Mouse (Mus musculus) thymus, adult 2 months (tissue): ENCODE measurements around the gene B3galt6. TPM values are rescaled to one million over a fixed set of nuclear protein-coding genes. Genes with fewer than 3 reads are reported as not detected.

Source experiments
- DNase-seq: peaks from one replicate; pipeline ENCODE4 v3.0.0; 2021
- H3K27ac ChIP-seq: fragments of 200-500 bp; 2 replicates; pipeline ENCODE4 v1.5.1; 2012; ENCODE audit warnings: low read length, control low read depth; ENCODE audit not compliant: control insufficient read depth, insufficient read depth
- H3K27me3 ChIP-seq: fragments of 200-500 bp; 2 replicates; pipeline ENCODE4 v1.6.1; 2012; ENCODE audit warnings: mild to moderate bottlenecking, low read length, moderate library complexity, mixed read lengths; ENCODE audit not compliant: control insufficient read depth, insufficient read depth
- H3K36me3 ChIP-seq: fragments of 200-500 bp; 2 replicates; pipeline ENCODE4 v1.6.1; 2012; ENCODE audit warnings: mild to moderate bottlenecking, low read length, moderate library complexity; ENCODE audit not compliant: control insufficient read depth, insufficient read depth
- H3K4me1 ChIP-seq: fragments of 200-500 bp; replicated peaks from 2 replicates; pipeline ENCODE4 v1.6.1; 2012; ENCODE audit warnings: low read length; ENCODE audit not compliant: control insufficient read depth, insufficient read depth
- H3K4me3 ChIP-seq: fragments of 200-500 bp; 2 replicates; pipeline ENCODE4 v1.5.1; 2012; ENCODE audit warnings: mild to moderate bottlenecking, low read length, control low read depth, moderate library complexity; ENCODE audit not compliant: control insufficient read depth, insufficient read depth
- CTCF ChIP-seq: fragments of 200-500 bp; IDR thresholded peaks from 2 replicates; pipeline ENCODE4 v1.5.1; 2012; ENCODE audit warnings: mild to moderate bottlenecking, control low read depth, low read length, moderate library complexity, borderline replicate concordance; ENCODE audit not compliant: control insufficient read depth, poor library complexity, insufficient read depth; ENCODE audit errors: extremely low read depth
- POLR2A ChIP-seq: fragments of 200-500 bp; IDR thresholded peaks from 2 replicates; pipeline ENCODE4 v1.6.1; 2012; ENCODE audit warnings: mild to moderate bottlenecking, low read length, control low read depth, moderate library complexity; ENCODE audit not compliant: control insufficient read depth, poor library complexity, insufficient read depth; ENCODE audit errors: extremely low read depth
- WGBS: fragments of 180-500 bp; shearing (Covaris S2); methylation state at CpG from one replicate; pipeline ENCODE4 v1.1.7; 2018; 5-methylcytosine and 5-hydroxymethylcytosine counted together
- polyA plus RNA-seq: library from polyadenylated mRNA; depleted of rRNA; stranded (reverse); fragments of >200 nt; gene quantifications from 2 replicates; pipeline ENCODE4 v1.2.3, GENCODE M21; 2012

The B3galt6 gene
- polyA plus RNA-seq, 1 experiment = 9.5 TPM

DNA sequence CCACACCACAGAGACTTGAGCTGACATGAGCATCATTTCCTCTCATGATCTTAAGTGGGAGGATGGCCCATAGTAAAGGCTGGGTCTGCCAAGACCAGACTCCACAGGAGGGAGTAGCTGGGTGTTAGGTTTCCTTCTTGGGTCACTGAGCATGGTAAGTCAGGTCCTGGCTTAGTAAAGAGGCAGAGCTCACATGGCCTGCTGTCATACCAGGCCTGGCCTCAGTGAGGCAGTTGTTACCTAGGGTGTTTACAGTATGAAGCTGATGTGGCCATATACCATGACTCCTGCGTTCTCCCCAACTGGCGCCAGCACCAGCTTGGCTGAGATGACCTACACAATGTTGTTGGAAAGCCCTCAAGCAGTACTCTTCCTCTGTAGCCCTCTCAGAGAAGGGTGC, 19.2 kb downstream of the B3galt6 start:
- H3K4me1 ChIP-seq = no peaks in the 10 kb centered on the region
- H3K4me3 ChIP-seq = no peak overlapping the region
- DNase-seq = no peak
- WGBS = 89% methylated on average over 2 of the region's 2 CpGs
- no peaks in the 10 kb centered on the region for H3K27me3 ChIP-seq
- no peak overlapping the region for H3K27ac ChIP-seq
- H3K36me3 ChIP-seq = no peaks in the 10 kb centered on the region
- no peak for TF ChIP-seq POLR2A
- no peak for TF ChIP-seq CTCF

DNA sequence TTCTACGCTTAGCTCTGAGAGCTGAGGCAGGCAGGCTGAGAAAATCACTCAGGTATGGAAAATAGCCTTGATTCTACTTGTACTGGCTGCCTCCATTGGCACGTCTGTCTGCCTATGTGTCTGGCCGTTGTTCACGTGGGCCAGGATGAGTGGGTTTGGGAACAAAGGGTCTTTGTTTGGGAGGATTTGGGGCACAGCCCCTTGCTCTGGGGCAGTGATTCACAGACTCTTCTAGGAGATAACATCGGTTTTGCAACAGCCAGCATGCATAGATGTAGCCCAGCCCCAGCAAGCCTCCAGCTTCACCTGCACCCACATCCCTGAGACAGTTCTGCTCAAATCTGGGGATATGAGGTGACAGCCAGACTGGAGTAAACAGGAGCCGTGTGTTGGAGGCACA, 19.8 kb downstream of the B3galt6 start:
- H3K4me3 ChIP-seq = no peak overlapping the region

GRCm38 (mm10) chr4:155970286-155970685, 22.2 kb downstream of the B3galt6 start:
- 95% methylated on average over 5 of the region's 5 CpGs for WGBS
- no peaks in the 10 kb centered on the region for H3K36me3 ChIP-seq
- no peak overlapping the region for H3K4me3 ChIP-seq
- H3K27ac ChIP-seq = no peak overlapping the region
- no peaks in the 10 kb centered on the region for H3K4me1 ChIP-seq
- no peak for DNase-seq
- no peaks in the 10 kb centered on the region for H3K27me3 ChIP-seq
- TF ChIP-seq POLR2A (no peak), CTCF (no peak)

More for the DNA sequence above, 19.8 kb downstream of the B3galt6 start:
- no peak overlapping the region for H3K27ac ChIP-seq
- WGBS = 98% methylated on average over 6 of the region's 6 CpGs
- no peak for DNase-seq
- no peaks in the 10 kb centered on the region for H3K4me1 ChIP-seq
- no peak for TF ChIP-seq POLR2A
- TF ChIP-seq CTCF = no peak
- H3K36me3 ChIP-seq = no peaks in the 10 kb centered on the region
- no peaks in the 10 kb centered on the region for H3K27me3 ChIP-seq

GRCm38 (mm10) chr4:155969043-155969653, 23.3 kb downstream of the B3galt6 start:
- Histone ChIP-seq H3K27me3 (no peaks in the 10 kb centered on the region), H3K4me3 (no peak overlapping the region), H3K4me1 (no peaks in the 10 kb centered on the region), H3K27ac (no peak overlapping the region), H3K36me3 (no peaks in the 10 kb centered on the region)
- TF ChIP-seq POLR2A = no peak
- TF ChIP-seq CTCF = no peak
- no peak for DNase-seq
- WGBS = 97% methylated on average over 13 of the region's 13 CpGs

- Histone ChIP-seq H3K4me3 (no peak overlapping the region), H3K4me1 (peaks cover 9% of the 10 kb centered on the region), H3K27ac (no peak overlapping the region), H3K36me3 (no peaks in the 10 kb centered on the region), H3K27me3 (no peaks in the 10 kb centered on the region)
- DNase-seq = no peak
- WGBS = 98% methylated on average over 11 of the region's 11 CpGs
- TF ChIP-seq CTCF (no peak), POLR2A (no peak)
These were observed 28.1 kb downstream of the B3galt6 start for GRCm38 (mm10) chr4:155964396-155964795.

DNA sequence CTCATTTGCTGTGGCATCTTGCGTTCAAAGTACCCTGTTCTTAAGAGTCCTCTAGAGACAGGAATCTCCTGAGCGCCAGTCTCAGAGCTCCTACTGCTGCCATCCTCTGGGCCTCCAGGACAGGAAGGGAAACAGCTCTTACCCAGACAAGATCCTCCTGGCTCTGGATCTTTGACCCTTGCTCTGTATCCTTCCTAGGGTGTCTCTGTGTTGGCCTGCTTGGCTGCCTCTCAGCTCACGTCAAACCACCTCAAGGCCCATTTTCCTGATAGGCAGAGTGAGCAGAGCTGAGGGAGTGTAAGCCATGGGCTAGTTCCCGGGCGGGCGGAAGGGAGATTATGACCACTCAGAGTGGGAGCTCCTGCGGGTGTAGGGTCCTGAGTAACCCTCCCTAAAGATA, 29.3 kb downstream of the B3galt6 start:
- Histone ChIP-seq H3K4me3 (no peak overlapping the region), H3K27ac (no peak overlapping the region), H3K27me3 (no peaks in the 10 kb centered on the region), H3K4me1 (peaks cover 9% of the 10 kb centered on the region), H3K36me3 (peaks cover 7% of the 10 kb centered on the region)
- no peak for TF ChIP-seq CTCF
- no peak for DNase-seq
- WGBS = 97% methylated on average over 7 of the region's 7 CpGs

GRCm38 (mm10) chr4:155962167-155962971, 30.1 kb downstream of the B3galt6 start, which contains the start of gene C1qtnf12:
C1qtnf12 (plus strand) TSS chr4:155962318.
- Histone ChIP-seq H3K27me3 (no peaks in the 10 kb centered on the region), H3K4me3 (peak within 1 kb of the TSS; percentile 40), H3K4me1 (peaks cover 9% of the 10 kb centered on the region), H3K27ac (no peak within 1 kb of the TSS), H3K36me3 (peaks cover 13% of the 10 kb centered on the region)
- peak; percentile 19 for DNase-seq
- TF ChIP-seq POLR2A (no peak), CTCF (no peak)
- 2% methylated on average over 42 of the region's 42 CpGs for WGBS
